Mouse (Mus musculus): ENCODE results near the gene Rasa2. TPM values are rescaled to one million over a fixed set of nuclear protein-coding genes. Genes with fewer than 3 reads are reported as not detected.

Rasa2 gene
- polyA plus RNA-seq, 1 experiment from 2014 or later: 24.3 TPM

GRCm38 (mm10) chr9:96583496-96583895 is 47.9 kb downstream of the Rasa2 start:
- no peak overlapping the region for H3K4me2 ChIP-seq (replicated peaks; ENCODE audit: low read depth, low read length)
- 89% methylated on average over 2 of the region's 2 CpGs for whole genome bisulfite sequencing
- H3K9me3 ChIP-seq (ENCODE audit: control insufficient read depth, low read depth, low read length): no peaks in the 10 kb centered on the region
- ATAC-seq (ENCODE audit: insufficient number of reproducible peaks, insufficient read depth, low FRiP score, low read depth): no peak
- no peak overlapping the region for H3K4me3 ChIP-seq (ENCODE audit: low read depth, low read length)
- H3K27ac ChIP-seq (ENCODE audit: low read length): no peak overlapping the region
- H3K27me3 ChIP-seq (ENCODE audit: control insufficient read depth, insufficient read depth, low read length): no peaks in the 10 kb centered on the region
- no peaks in the 10 kb centered on the region for H3K4me1 ChIP-seq (ENCODE audit: control insufficient read depth, insufficient read depth, low read length)
- peaks cover 7% of the 10 kb centered on the region for H3K36me3 ChIP-seq (ENCODE audit: control insufficient read depth, insufficient read depth, low read length)
- no peak overlapping the region for H3K9ac ChIP-seq (replicated peaks; ENCODE audit: low read depth, low read length)

GRCm38 (mm10) chr9:96583076-96583475 is 48.3 kb downstream of the Rasa2 start:
- H3K27ac ChIP-seq (ENCODE audit: low read length): no peak overlapping the region
- H3K9me3 ChIP-seq (ENCODE audit: control insufficient read depth, low read depth, low read length): no peaks in the 10 kb centered on the region
- no peaks in the 10 kb centered on the region for H3K27me3 ChIP-seq (ENCODE audit: control insufficient read depth, insufficient read depth, low read length)
- H3K36me3 ChIP-seq (ENCODE audit: control insufficient read depth, insufficient read depth, low read length): peaks cover 7% of the 10 kb centered on the region
- H3K4me3 ChIP-seq (ENCODE audit: low read depth, low read length): no peak overlapping the region
- no peak overlapping the region for H3K9ac ChIP-seq (replicated peaks; ENCODE audit: low read depth, low read length)
- ATAC-seq (ENCODE audit: insufficient number of reproducible peaks, insufficient read depth, low FRiP score, low read depth): no peak
- H3K4me2 ChIP-seq (replicated peaks; ENCODE audit: low read depth, low read length): no peak overlapping the region
- 86% methylated on average over 2 of the region's 2 CpGs for WGBS
- no peaks in the 10 kb centered on the region for H3K4me1 ChIP-seq (ENCODE audit: control insufficient read depth, insufficient read depth, low read length)

GRCm38 (mm10) chr9:96578190-96578589 is 53.2 kb downstream of the Rasa2 start:
- no peaks in the 10 kb centered on the region for H3K4me1 ChIP-seq (ENCODE audit: control insufficient read depth, insufficient read depth, low read length)
- H3K9ac ChIP-seq (replicated peaks; ENCODE audit: low read depth, low read length): no peak overlapping the region
- no peak for ATAC-seq (ENCODE audit: insufficient number of reproducible peaks, insufficient read depth, low FRiP score, low read depth)
- no peaks in the 10 kb centered on the region for H3K27me3 ChIP-seq (ENCODE audit: control insufficient read depth, insufficient read depth, low read length)
- WGBS: 77% methylated on average over 4 of the region's 4 CpGs
- no peak overlapping the region for H3K4me3 ChIP-seq (ENCODE audit: low read depth, low read length)
- no peaks in the 10 kb centered on the region for H3K9me3 ChIP-seq (ENCODE audit: control insufficient read depth, low read depth, low read length)
- H3K36me3 ChIP-seq (ENCODE audit: control insufficient read depth, insufficient read depth, low read length): peaks cover 7% of the 10 kb centered on the region
- H3K4me2 ChIP-seq (replicated peaks; ENCODE audit: low read depth, low read length): no peak overlapping the region
- H3K27ac ChIP-seq (ENCODE audit: low read length): no peak overlapping the region

GRCm38 (mm10) chr9:96577674-96578073 is 53.7 kb downstream of the Rasa2 start:
- no peaks in the 10 kb centered on the region for H3K27me3 ChIP-seq (ENCODE audit: control insufficient read depth, insufficient read depth, low read length)
- H3K9ac ChIP-seq (replicated peaks; ENCODE audit: low read depth, low read length): no peak overlapping the region
- no peak overlapping the region for H3K4me3 ChIP-seq (ENCODE audit: low read depth, low read length)
- no peaks in the 10 kb centered on the region for H3K9me3 ChIP-seq (ENCODE audit: control insufficient read depth, low read depth, low read length)
- H3K4me2 ChIP-seq (replicated peaks; ENCODE audit: low read depth, low read length): no peak overlapping the region
- peaks cover 7% of the 10 kb centered on the region for H3K36me3 ChIP-seq (ENCODE audit: control insufficient read depth, insufficient read depth, low read length)
- no peak for ATAC-seq (ENCODE audit: insufficient number of reproducible peaks, insufficient read depth, low FRiP score, low read depth)
- H3K4me1 ChIP-seq (ENCODE audit: control insufficient read depth, insufficient read depth, low read length): no peaks in the 10 kb centered on the region
- WGBS: 78% methylated on average over 6 of the region's 6 CpGs
- H3K27ac ChIP-seq (ENCODE audit: low read length): no peak overlapping the region

GRCm38 (mm10) chr9:96573252-96573651 is 58.2 kb downstream of the Rasa2 start:
- Histone ChIP-seq H3K9me3 (ENCODE audit: control insufficient read depth, low read depth, low read length) (no peaks in the 10 kb centered on the region), H3K36me3 (ENCODE audit: control insufficient read depth, insufficient read depth, low read length) (peaks cover 13% of the 10 kb centered on the region), H3K4me2 (replicated peaks; ENCODE audit: low read depth, low read length) (no peak overlapping the region), H3K4me3 (ENCODE audit: low read depth, low read length) (no peak overlapping the region), H3K27ac (ENCODE audit: low read length) (no peak overlapping the region), H3K27me3 (ENCODE audit: control insufficient read depth, insufficient read depth, low read length) (no peaks in the 10 kb centered on the region), H3K4me1 (ENCODE audit: control insufficient read depth, insufficient read depth, low read length) (no peaks in the 10 kb centered on the region), H3K9ac (replicated peaks; ENCODE audit: low read depth, low read length) (no peak overlapping the region)
- WGBS: 12% methylated on average over 1 of the region's 1 CpGs
- ATAC-seq (ENCODE audit: insufficient number of reproducible peaks, insufficient read depth, low FRiP score, low read depth): no peak

GRCm38 (mm10) chr9:96572754-96573153 is 58.7 kb downstream of the Rasa2 start:
- no peak for ATAC-seq (ENCODE audit: insufficient number of reproducible peaks, insufficient read depth, low FRiP score, low read depth)
- Histone ChIP-seq H3K36me3 (ENCODE audit: control insufficient read depth, insufficient read depth, low read length) (peaks cover 14% of the 10 kb centered on the region), H3K9me3 (ENCODE audit: control insufficient read depth, low read depth, low read length) (no peaks in the 10 kb centered on the region), H3K4me1 (ENCODE audit: control insufficient read depth, insufficient read depth, low read length) (no peaks in the 10 kb centered on the region), H3K4me3 (ENCODE audit: low read depth, low read length) (no peak overlapping the region), H3K9ac (replicated peaks; ENCODE audit: low read depth, low read length) (no peak overlapping the region), H3K27ac (ENCODE audit: low read length) (no peak overlapping the region), H3K4me2 (replicated peaks; ENCODE audit: low read depth, low read length) (no peak overlapping the region), H3K27me3 (ENCODE audit: control insufficient read depth, insufficient read depth, low read length) (no peaks in the 10 kb centered on the region)
- WGBS: 75% methylated on average over 9 of the region's 9 CpGs

- no peaks in the 10 kb centered on the region for H3K9me3 ChIP-seq (ENCODE audit: control insufficient read depth, low read depth, low read length)
- H3K4me2 ChIP-seq (replicated peaks; ENCODE audit: low read depth, low read length): no peak overlapping the region
- no peaks in the 10 kb centered on the region for H3K4me1 ChIP-seq (ENCODE audit: control insufficient read depth, insufficient read depth, low read length)
- 65% methylated on average over 8 of the region's 8 CpGs for WGBS
- H3K27ac ChIP-seq (ENCODE audit: low read length): no peak overlapping the region
- ATAC-seq (ENCODE audit: insufficient number of reproducible peaks, insufficient read depth, low FRiP score, low read depth): no peak
- no peaks in the 10 kb centered on the region for H3K27me3 ChIP-seq (ENCODE audit: control insufficient read depth, insufficient read depth, low read length)
- H3K9ac ChIP-seq (replicated peaks; ENCODE audit: low read depth, low read length): no peak overlapping the region
- H3K36me3 ChIP-seq (ENCODE audit: control insufficient read depth, insufficient read depth, low read length): peaks cover 27% of the 10 kb centered on the region
- no peak overlapping the region for H3K4me3 ChIP-seq (ENCODE audit: low read depth, low read length)
These were observed 64.9 kb downstream of the Rasa2 start for GRCm38 (mm10) chr9:96566470-96566996.

GRCm38 (mm10) chr9:96563501-96563900 is 67.9 kb downstream of the Rasa2 start:
- Histone ChIP-seq H3K36me3 (ENCODE audit: control insufficient read depth, insufficient read depth, low read length) (peaks cover 27% of the 10 kb centered on the region), H3K4me3 (ENCODE audit: low read depth, low read length) (no peak overlapping the region), H3K4me1 (ENCODE audit: control insufficient read depth, insufficient read depth, low read length) (no peaks in the 10 kb centered on the region), H3K9ac (replicated peaks; ENCODE audit: low read depth, low read length) (no peak overlapping the region), H3K27me3 (ENCODE audit: control insufficient read depth, insufficient read depth, low read length) (no peaks in the 10 kb centered on the region), H3K27ac (ENCODE audit: low read length) (no peak overlapping the region), H3K4me2 (replicated peaks; ENCODE audit: low read depth, low read length) (no peak overlapping the region), H3K9me3 (ENCODE audit: control insufficient read depth, low read depth, low read length) (no peaks in the 10 kb centered on the region)
- 96% methylated on average over 4 of the region's 4 CpGs for WGBS
- no peak for ATAC-seq (ENCODE audit: insufficient number of reproducible peaks, insufficient read depth, low FRiP score, low read depth)

GRCm38 (mm10) chr9:96559148-96559547 is 72.3 kb downstream of the Rasa2 start:
- peaks cover 18% of the 10 kb centered on the region for H3K36me3 ChIP-seq (ENCODE audit: control insufficient read depth, insufficient read depth, low read length)
- no peaks in the 10 kb centered on the region for H3K27me3 ChIP-seq (ENCODE audit: control insufficient read depth, insufficient read depth, low read length)
- H3K4me3 ChIP-seq (ENCODE audit: low read depth, low read length): no peak overlapping the region
- 90% methylated on average over 6 of the region's 6 CpGs for WGBS
- H3K9me3 ChIP-seq (ENCODE audit: control insufficient read depth, low read depth, low read length): no peaks in the 10 kb centered on the region
- H3K9ac ChIP-seq (replicated peaks; ENCODE audit: low read depth, low read length): no peak overlapping the region
- ATAC-seq (ENCODE audit: insufficient number of reproducible peaks, insufficient read depth, low FRiP score, low read depth): no peak
- H3K27ac ChIP-seq (ENCODE audit: low read length): no peak overlapping the region
- H3K4me1 ChIP-seq (ENCODE audit: control insufficient read depth, insufficient read depth, low read length): no peaks in the 10 kb centered on the region
- no peak overlapping the region for H3K4me2 ChIP-seq (replicated peaks; ENCODE audit: low read depth, low read length)

All from stomach, embryonic 14.5 days (tissue).